Mouse (Mus musculus): ENCODE results near the gene Nptn.

DNA sequence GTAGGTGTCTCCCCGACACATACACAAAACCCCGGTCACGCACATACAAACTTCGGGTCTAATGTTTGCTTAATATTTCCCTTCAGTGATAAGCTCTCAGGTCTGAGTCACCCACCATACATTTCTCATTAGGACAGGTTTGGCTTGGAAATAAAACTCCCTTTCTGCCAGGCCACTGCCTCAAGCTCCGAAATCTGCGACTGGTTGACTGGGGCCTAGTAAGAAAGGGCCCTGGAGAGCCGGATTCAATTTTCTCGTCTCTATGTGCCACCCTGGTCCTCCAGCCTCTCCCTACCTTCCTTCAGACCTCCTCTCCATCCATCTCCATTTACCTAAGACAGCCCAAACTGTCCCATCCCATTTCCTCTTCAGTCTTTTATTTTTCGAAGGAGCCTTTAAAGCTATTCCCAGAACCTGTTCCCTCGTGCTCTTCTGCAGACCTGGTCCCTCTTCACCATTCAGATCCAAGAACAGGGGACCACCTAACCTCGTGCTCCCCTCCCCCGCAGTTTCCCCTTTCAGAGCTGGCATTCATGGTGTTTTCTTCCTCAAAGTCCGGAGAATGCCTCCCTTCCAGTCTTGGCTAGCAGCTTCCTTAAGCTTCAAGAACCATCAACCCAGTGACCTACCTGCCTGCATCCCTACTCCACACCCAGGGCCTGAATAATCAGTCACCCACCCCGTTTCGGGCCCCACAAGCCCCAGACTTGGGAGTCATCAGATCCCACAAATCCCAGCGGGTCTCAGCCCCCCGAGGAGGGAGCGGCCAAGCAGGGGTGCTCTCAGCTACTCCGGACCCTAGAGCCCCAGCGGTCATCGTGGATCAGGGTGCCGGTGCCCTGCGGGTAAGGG lies 27.8 kb upstream of the Nptn start:
- no peak for TF ChIP-seq POLR2A (IDR thresholded peaks at IDR 0.05; ENCODE audit: control insufficient read depth, low read depth, low read length)
- no peak for TF ChIP-seq CTCF (IDR thresholded peaks at IDR 0.05; ENCODE audit: control insufficient read depth, insufficient read depth, insufficient replicate concordance, low read depth, low read length)

Measured in testis, adult 2 months (tissue).